Mouse (Mus musculus): Measurements from ENCODE around the gene Orai3. TPM values are rescaled to one million over a fixed set of nuclear protein-coding genes. Genes with fewer than 3 reads are reported as not detected.
"Not testable (repeated sequence)": the region's sequence is repeated elsewhere in the genome, so short reads cannot be mapped to it uniquely, and the experiment has no call there.

The Orai3 gene
- 5.9 and 6.1 TPM in 2 replicates for polyA plus RNA-seq (2015; fragmentation: Nextera tagmentation; extraction: Ambion mirVana)

DNA sequence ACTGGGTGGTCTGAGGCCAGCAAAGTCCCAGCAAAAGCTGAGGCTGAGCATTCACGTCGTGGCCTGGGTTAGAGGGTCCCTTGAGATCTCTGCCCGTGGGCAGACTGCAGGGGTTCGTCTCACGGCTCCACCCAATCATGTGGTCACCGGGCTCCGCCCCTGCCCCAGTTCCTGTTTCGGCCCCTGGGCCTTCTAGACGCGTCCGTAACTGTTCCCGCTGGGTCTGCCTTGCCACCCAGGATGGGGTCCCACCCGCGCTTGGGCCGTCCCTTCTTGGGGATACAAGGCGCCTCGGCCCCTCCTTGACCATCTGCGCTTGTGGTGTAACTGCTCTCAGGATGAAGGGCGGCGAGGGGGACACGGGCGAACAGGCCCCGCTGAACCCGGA lies at the start of gene Orai3:
Gene Orai3 (plus strand): TSS at position 165 of the 388 bp plus-strand sequence.
- peak; percentile 55 for ATAC-seq
- Histone ChIP-seq H3K9me3 (no peaks in the 10 kb centered on the region), H3K9ac (replicated peaks) (peak within 1 kb of the TSS; percentile 73), H3K36me3 (peaks cover 39% of the 10 kb centered on the region), H3K4me3 (replicated peaks) (peak within 1 kb of the TSS; percentile 42), H3K4me2 (replicated peaks) (peak within 1 kb of the TSS; percentile 67), H3K27me3 (no peaks in the 10 kb centered on the region), H3K4me1 (replicated peaks) (peaks cover 31% of the 10 kb centered on the region), H3K27ac (peak within 1 kb of the TSS; percentile 73)
- under 1% methylated on average over 24 of the region's 24 CpGs for WGBS

DNA sequence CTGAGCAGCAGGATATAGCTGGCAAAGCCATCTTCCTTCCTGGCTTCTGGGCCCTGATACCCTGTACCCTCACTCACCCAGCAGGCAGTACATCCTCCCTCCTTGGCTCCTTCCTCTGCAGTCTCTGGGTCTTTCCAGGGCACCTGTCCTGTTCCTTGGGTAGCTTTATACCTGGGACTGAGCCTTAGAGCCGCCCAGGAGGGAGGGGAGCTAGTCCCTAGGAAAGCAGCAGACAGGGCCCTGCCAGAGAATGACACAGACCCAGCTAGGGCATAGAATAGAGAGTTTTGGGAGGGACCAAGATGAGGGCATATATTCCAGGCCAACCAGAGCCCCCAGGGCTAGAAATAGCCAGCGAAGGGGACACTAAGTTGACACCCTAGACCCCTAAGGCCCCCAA lies 44.1 kb upstream of the Orai3 start:
- no peak overlapping the region for H3K9ac ChIP-seq (replicated peaks)
- H3K4me1 ChIP-seq (replicated peaks), result no peaks in the 10 kb centered on the region
- H3K4me2 ChIP-seq (replicated peaks), result no peak overlapping the region
- no peaks in the 10 kb centered on the region for H3K27me3 ChIP-seq
- ATAC-seq, result no peak
- H3K36me3 ChIP-seq, result no peaks in the 10 kb centered on the region
- H3K27ac ChIP-seq, result no peak overlapping the region
- no peaks in the 10 kb centered on the region for H3K9me3 ChIP-seq
- H3K4me3 ChIP-seq (replicated peaks), result no peak overlapping the region
- 35% methylated on average over 2 of the region's 2 CpGs for WGBS

DNA sequence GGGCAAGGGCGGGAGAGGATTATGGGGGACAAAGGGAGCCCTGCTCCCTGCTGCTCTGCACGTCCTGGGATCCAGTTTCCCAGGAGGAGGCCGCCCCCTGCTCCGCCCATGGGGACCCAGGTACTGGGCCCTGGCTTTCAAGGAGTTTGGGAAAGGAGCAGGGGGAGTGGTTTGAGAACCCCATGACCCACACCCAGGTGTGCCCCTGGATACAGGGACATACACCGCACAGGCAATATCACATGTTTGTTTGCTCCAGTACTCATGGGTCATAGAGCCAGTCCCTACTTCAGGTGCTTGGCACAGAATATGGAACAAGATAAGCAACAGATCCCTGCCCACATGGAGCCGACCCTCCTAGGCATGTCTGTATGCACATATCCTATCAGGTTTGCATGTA lies 43.7 kb upstream of the Orai3 start:
- 39% methylated on average over 6 of the region's 6 CpGs for WGBS
- Histone ChIP-seq H3K4me3 (replicated peaks) (no peak overlapping the region), H3K27ac (no peak overlapping the region), H3K9me3 (no peaks in the 10 kb centered on the region), H3K4me1 (replicated peaks) (no peaks in the 10 kb centered on the region), H3K4me2 (replicated peaks) (no peak overlapping the region), H3K27me3 (no peaks in the 10 kb centered on the region), H3K36me3 (no peaks in the 10 kb centered on the region), H3K9ac (replicated peaks) (no peak overlapping the region)
- no peak for ATAC-seq

DNA sequence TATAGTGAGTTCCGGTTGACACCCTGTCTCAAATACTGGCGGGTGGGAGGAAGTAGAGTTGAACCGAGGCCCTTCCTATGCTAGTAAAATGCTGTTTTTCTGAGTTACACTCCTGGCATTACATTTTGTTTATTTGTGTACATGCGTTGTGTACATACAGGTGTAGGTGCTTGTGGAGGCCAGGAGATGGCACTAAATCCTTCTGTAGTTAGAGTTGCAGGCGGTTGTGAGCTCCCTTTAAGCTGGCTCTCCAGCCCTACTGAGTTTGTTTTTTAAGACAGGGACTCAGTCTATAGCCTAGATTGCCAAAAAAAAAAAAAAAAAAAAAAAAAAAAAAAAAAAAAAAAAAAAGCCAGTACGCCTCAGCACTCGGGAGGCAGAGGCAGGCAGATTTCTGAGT lies 41.7 kb upstream of the Orai3 start:
- no peak for ATAC-seq
- no peaks in the 10 kb centered on the region for H3K36me3 ChIP-seq
- no peaks in the 10 kb centered on the region for H3K4me1 ChIP-seq (replicated peaks)
- no peak overlapping the region for H3K4me3 ChIP-seq (replicated peaks)
- H3K9me3 ChIP-seq, result no peaks in the 10 kb centered on the region
- no peaks in the 10 kb centered on the region for H3K27me3 ChIP-seq
- 89% methylated on average over 7 of the region's 7 CpGs for WGBS
- H3K27ac ChIP-seq, result no peak overlapping the region
- H3K9ac ChIP-seq (replicated peaks), result no peak overlapping the region
- H3K4me2 ChIP-seq (replicated peaks), result no peak overlapping the region

DNA sequence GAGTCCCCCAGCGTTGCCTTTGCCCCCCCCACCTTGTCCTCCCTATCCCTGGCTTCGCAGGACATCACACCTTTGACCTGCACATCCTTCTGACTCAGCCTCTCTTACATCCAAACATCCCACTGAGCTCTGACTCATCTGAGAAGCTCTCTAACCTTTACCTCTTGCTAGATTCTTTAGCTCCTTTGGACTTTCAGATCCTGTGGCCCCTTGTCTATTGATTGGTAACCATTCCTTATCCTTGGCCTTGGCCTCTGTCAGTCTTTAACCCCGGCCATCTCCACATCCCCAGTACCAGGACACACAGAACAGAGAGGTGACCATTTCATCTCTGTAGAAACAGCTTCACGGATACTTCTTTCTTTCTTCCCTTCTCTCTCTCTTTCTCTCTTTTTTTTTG lies 39.4 kb upstream of the Orai3 start:
- no peak overlapping the region for H3K27ac ChIP-seq
- H3K4me2 ChIP-seq (replicated peaks), result no peak overlapping the region
- no peak for ATAC-seq
- no peak overlapping the region for H3K4me3 ChIP-seq (replicated peaks)
- H3K36me3 ChIP-seq, result no peaks in the 10 kb centered on the region
- no peak overlapping the region for H3K9ac ChIP-seq (replicated peaks)
- 78% methylated on average over 4 of the region's 4 CpGs for WGBS
- no peaks in the 10 kb centered on the region for H3K27me3 ChIP-seq
- no peaks in the 10 kb centered on the region for H3K9me3 ChIP-seq
- no peaks in the 10 kb centered on the region for H3K4me1 ChIP-seq (replicated peaks)

DNA sequence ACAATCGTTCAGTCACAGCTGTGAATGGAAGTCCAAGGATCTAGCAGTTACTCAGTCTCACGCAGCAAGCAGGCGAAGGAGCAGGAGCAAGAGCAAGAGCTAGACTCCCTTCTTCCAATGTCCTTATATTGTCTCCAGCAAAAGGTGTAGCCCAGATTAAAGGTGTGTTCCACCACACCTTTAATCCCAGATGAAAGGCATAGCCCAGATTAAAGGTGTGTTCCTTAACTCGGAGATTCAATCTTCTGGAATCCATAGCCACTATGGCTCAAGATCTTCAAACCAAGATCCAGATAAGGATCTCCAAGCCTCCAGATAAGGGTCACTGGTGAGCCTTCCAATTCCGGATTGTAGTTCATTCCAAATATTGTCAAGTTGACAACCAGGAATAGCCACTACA lies 37.5 kb upstream of the Orai3 start, which contains the start of gene Ctf2:
Gene Ctf2 (minus strand): TSS at position 101 of the 400 bp plus-strand sequence.
- ATAC-seq; H3K9ac ChIP-seq (replicated peaks); H3K36me3 ChIP-seq; H3K27me3 ChIP-seq; H3K27ac ChIP-seq; H3K4me1 ChIP-seq (replicated peaks); H3K4me3 ChIP-seq (replicated peaks); H3K4me2 ChIP-seq (replicated peaks); H3K9me3 ChIP-seq: not testable (repeated sequence)
- WGBS, result 100% methylated on average over 1 of the region's 5 CpGs

DNA sequence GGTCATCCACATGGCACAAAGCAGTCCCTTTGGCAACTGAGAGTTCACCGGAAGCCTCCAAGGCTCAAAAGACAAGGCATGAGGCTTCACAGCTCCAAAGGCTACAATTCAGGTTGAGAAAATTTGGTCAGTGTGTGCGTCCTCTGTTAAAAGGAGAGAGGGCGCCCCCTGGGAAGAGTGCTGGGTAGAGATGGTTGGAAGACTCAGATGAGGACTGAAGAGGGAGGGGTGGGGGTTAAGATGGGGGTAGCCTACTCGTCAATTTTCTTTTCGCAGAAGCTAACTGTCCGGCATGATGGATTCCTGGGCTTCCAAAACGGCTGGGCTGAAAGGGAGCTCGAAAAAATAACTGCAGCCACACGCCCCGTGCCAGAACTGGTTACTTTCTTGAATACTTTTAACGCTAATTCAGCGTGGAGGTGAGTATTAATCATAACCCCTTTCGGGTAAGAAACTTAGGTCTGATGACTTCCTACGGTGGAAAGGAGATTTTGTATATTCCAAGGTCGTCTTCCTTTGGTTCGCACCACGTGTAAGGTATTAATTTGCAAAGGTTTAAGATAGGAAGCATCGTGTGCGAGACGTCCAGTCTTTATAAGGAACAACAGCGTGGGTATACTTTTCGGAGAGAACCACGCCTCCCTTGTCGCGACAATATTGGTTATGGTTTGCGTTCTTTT lies 25.1 kb upstream of the Orai3 start, which contains the start of gene Fbxl19:
Gene Fbxl19 (plus strand): TSS at position 178 of the 680 bp plus-strand sequence.
- Histone ChIP-seq H3K27me3 (no peaks in the 10 kb centered on the region), H3K4me2 (replicated peaks) (peak within 1 kb of the TSS; percentile 91), H3K27ac (peak within 1 kb of the TSS; percentile 91), H3K4me3 (replicated peaks) (peak within 1 kb of the TSS; percentile 98), H3K36me3 (peaks cover 18% of the 10 kb centered on the region), H3K4me1 (replicated peaks) (peaks cover 27% of the 10 kb centered on the region), H3K9ac (replicated peaks) (peak within 1 kb of the TSS; percentile 97), H3K9me3 (no peaks in the 10 kb centered on the region)
- no peak for ATAC-seq
- WGBS, result under 1% methylated on average over 26 of the region's 26 CpGs

DNA sequence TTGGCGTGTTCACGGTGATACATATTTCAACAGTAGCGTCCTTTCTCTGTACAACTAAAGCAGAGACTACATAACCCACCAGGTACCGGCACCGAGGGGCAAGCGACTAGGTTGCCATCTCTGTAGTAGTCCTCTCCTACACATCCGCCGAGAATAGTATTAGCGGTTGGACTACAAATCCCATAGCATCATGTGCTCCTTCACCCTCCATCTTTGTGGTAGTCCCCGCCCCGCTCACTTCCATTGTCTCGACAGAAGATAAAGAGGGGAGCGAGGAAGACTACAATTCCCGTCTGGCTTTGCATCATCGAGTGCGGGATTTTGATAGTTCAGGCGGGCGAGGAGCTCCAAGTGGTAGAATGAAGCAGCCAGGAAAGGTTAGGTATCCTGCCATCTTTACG lies 24.4 kb upstream of the Orai3 start:
- Histone ChIP-seq H3K9ac (replicated peaks) (peak overlapping the region; percentile 97), H3K4me1 (replicated peaks) (peaks cover 27% of the 10 kb centered on the region), H3K4me3 (replicated peaks) (peak overlapping the region; percentile 98), H3K9me3 (no peaks in the 10 kb centered on the region), H3K27ac (peak overlapping the region; percentile 91), H3K27me3 (no peaks in the 10 kb centered on the region), H3K4me2 (replicated peaks) (peak overlapping the region; percentile 91), H3K36me3 (peaks cover 25% of the 10 kb centered on the region)
- ATAC-seq, result peak; percentile 91
- WGBS, result under 1% methylated on average over 19 of the region's 19 CpGs

DNA sequence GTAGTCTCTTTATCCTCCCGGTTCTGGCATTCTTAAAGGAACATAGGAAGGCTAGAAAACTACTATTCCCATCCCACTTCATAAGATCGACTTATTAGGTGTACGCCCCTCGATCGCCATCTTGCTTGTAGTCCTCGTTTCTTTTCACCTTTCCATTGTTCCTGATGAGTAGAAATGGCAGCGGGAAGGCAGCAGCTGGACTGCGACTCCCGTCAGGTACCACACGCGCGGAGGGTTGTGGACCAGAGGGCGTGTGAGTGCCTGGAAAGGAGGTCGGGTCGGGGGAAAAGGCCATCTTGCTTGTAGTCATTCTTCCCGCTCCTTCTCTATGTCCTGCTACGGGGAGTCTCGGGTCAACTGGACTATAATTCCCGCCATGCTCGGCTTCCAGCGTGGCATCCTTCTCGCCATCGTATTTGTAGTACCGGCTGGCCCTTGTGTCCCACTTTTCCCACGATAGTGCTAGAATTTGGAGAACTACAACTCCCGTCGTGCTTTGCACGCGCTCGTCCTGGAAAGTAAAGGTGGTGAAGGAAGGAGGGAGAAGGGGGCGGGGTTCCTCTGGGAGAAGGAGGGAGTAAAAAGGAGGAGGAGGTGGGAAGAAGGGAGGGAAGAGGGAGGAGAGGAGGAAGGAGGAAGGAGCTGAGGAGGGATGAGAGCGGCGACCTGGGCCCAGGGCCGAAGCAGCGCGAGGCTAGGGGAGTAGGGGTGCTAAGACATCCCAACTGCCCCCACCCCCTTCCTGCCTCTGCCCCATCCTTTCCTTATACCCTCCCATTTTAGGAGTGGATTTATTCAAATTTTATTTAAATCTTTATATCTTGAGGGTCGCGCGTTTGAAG lies 23.7 kb upstream of the Orai3 start:
- Histone ChIP-seq H3K36me3 (peaks cover 31% of the 10 kb centered on the region), H3K27me3 (no peaks in the 10 kb centered on the region), H3K9ac (replicated peaks) (peak overlapping the region; percentile 97), H3K4me2 (replicated peaks) (peak overlapping the region; percentile 91), H3K4me3 (replicated peaks) (peak overlapping the region; percentile 98), H3K27ac (peak overlapping the region; percentile 91), H3K4me1 (replicated peaks) (peaks cover 27% of the 10 kb centered on the region), H3K9me3 (no peaks in the 10 kb centered on the region)
- WGBS, result under 1% methylated on average over 39 of the region's 39 CpGs
- ATAC-seq, result peak; percentile 93

DNA sequence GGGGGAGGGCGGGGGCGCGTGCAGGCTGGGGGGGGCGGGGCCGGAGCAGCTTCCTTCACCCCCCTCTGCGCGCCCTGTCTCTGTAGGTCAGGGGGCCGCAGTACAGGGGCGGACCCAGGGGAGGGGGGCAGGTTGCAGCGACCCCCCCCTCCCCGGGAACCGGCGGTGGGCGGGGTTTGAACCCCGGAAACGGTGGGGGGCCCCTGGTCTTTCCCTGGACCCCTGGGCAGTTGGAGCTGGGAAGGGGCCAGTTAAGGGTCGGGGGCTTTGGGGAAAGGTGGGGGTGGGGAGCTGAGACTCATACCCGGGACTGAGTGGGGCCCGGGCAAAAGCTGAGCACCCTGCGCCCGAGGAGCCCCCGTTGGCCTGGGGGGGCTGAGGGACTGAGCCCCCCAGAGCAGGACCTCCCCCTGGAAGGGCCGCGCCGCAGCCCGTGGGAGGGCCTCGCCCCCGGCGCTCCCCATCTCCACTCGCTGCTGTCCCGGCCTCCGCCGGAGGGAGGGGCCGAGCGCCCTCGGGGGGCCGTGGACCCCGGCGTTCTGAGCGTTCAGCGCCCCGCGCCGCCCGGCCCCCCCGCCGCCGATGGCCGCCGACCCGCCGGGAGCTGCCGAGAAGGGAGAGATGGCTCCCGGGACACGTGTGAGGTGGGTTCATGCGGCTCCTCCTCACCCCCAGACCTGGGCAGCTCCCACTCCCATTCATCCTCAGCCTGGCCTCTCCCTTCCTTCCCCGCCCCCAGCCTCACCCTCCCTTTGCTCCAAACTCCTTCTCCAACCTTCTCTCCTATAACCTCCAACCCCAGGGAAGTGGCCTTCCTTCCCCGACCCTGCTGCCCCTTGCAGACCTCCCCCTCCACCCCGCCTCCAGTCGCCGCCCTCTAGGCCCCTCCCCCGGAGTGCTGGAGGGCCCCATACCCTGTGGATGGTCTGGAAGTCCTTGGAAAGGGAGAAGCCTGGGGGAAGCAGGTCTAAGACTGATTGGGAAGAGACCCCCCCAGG lies 22.8 kb upstream of the Orai3 start:
- Histone ChIP-seq H3K9ac (replicated peaks) (peak overlapping the region; percentile 97), H3K36me3 (peaks cover 40% of the 10 kb centered on the region), H3K27me3 (no peaks in the 10 kb centered on the region), H3K4me3 (replicated peaks) (peak overlapping the region; percentile 98), H3K9me3 (no peaks in the 10 kb centered on the region), H3K4me1 (replicated peaks) (peaks cover 27% of the 10 kb centered on the region), H3K4me2 (replicated peaks) (peak overlapping the region; percentile 91), H3K27ac (peak overlapping the region; percentile 91)
- 0% methylated on average over 37 of the region's 62 CpGs for WGBS
- no peak for ATAC-seq

DNA sequence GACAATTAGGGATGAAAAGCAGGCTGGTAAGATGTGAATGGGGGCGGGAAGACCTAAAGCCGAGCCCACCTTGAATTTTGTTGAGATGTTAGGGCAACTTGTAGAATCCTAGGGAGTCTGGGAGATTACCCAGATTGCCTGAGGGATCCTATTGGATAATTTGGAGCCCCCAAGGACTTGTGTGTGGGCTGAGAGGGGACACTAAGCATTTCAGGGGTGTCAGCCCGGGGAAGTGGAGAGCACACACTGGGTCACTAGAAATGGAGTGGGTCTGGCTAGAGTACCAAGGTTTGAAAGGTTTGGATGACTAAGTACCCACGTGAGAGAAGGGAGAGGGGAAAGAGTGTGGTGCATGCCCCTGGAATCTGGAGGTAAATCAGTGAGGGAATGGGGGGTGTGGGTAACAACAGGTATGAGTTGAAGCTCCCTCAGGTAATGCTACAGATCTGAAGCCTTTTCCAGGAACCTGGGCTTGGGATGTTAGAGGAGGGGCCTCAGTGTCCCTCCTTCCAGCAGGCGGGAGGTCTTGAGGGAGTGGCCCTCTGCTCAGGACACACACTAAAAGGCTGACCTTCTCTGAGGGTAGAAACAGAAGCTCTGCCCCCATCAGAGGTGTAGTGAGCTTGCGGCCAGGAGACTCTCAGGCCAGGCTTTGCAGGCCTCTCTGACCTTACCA lies 21.9 kb upstream of the Orai3 start:
- Histone ChIP-seq H3K4me3 (replicated peaks) (peak overlapping the region; percentile 98), H3K27ac (peak overlapping the region; percentile 91), H3K9ac (replicated peaks) (peak overlapping the region; percentile 97), H3K4me1 (replicated peaks) (peaks cover 32% of the 10 kb centered on the region), H3K36me3 (peaks cover 50% of the 10 kb centered on the region), H3K4me2 (replicated peaks) (peak overlapping the region; percentile 91), H3K9me3 (no peaks in the 10 kb centered on the region), H3K27me3 (no peaks in the 10 kb centered on the region)
- no peak for ATAC-seq
- WGBS, result 43% methylated on average over 6 of the region's 6 CpGs
